Mouse (Mus musculus) heart, postnatal 36 days (tissue): ENCODE results near the gene Arhgap35. TPM values are rescaled to one million over a fixed set of nuclear protein-coding genes. Genes with fewer than 3 reads are reported as not detected.
"Not testable (repeated sequence)": the region's sequence is repeated elsewhere in the genome, so short reads cannot be mapped to it uniquely, and the experiment has no call there.

ENCODE experiments used
- DNase-seq, 2 experiments: peaks; one replicate each; pipeline ENCODE4 v3.0.0; 2021 to 2022
- intact Hi-C: fragments of 180-260 bp; cut with DNase I; formaldehyde crosslinking; loops from one replicate; pipeline ENCODE4 v1.15.1; 2025
- total RNA-seq, 2 experiments: library from RNA; stranded (reverse); gene quantifications; 2 replicates each; pipeline ENCODE4 v1.2.3; 2021

The Arhgap35 gene
- total RNA-seq, 2 experiments from 2014 or later, result 32.0 to 35.1 TPM

DNA sequence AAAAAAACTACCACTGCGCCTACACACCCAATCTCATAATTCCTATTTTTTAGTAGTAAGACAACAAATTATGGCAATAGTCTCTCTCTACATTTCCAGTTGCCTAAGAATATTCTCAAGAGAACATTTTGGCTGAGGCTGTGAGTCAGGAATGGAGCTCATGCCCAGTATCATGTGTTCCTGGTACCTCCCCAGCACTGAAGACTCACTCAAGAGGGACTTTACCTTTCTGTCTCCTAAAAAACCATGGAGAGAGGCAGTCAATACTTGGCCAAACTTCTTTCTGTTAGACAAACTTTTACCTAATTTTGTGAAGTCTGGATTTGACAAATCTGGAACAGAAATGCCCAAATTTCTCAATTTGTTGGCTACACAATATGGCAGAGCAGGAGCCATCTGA lies 6.7 kb downstream of the Arhgap35 start:
- no peak for DNase-seq

GRCm38 (mm10) chr7:16606808-16607207 lies 8.0 kb downstream of the Arhgap35 start:
- intact Hi-C loops, DNase-seq: not testable (repeated sequence)

More for the DNA sequence above, 6.7 kb downstream of the Arhgap35 start:
- intact Hi-C loops, result no loop called here

- no peak for DNase-seq
- intact Hi-C loops, result no loop called here
These were observed 10.7 kb downstream of the Arhgap35 start for GRCm38 (mm10) chr7:16604141-16604540.

DNA sequence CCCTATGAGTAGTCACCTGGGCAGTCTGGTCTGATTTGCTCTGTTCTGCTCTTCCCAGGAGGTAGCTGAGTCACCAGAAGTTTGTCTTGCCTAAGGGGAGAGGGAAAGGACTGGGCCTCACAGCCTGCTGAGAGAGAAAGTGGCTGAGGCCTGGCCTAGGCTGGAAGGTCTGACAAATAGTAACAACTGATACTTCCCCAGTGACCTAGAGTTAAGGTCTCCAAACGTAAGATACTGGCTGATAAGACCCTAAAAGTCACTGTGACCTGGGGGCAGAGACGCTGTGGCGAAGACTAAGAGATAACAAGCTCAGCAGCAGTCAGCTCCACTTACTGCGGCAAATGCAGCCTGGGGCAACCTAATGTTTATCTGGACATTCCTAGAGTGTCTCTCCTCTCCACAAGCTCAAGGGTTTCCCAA lies 13.1 kb downstream of the Arhgap35 start:
- intact Hi-C loops, result loop anchor here (2.0 kb wide), 1 partner anchor 17 kb away; no protein-coding TSS in a partner anchor
- DNase-seq, result no peak

DNA sequence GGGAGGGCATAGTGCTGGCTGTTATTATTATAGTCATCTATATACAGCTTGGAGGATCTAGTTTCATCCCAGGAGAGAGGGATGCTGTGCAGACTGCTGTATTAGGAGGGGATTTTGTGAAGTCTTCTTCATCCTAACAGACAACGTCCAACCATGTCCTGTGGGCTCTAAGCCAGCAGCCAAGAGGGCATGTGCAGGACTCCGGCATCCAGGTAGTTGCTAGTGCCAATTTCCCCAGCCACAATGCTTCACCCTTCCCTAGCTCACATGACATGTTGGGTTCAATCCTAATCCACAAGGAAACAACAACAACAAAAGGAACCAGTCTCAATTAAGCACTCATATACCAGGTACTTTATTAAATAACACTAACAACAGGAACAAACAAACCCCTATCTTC lies 15.8 kb downstream of the Arhgap35 start:
- no peak for DNase-seq
- intact Hi-C loops, result no loop called here

- intact Hi-C loops, result no loop called here
- DNase-seq, result no peak
These were observed 23.5 kb downstream of the Arhgap35 start for GRCm38 (mm10) chr7:16591292-16591691.

DNA sequence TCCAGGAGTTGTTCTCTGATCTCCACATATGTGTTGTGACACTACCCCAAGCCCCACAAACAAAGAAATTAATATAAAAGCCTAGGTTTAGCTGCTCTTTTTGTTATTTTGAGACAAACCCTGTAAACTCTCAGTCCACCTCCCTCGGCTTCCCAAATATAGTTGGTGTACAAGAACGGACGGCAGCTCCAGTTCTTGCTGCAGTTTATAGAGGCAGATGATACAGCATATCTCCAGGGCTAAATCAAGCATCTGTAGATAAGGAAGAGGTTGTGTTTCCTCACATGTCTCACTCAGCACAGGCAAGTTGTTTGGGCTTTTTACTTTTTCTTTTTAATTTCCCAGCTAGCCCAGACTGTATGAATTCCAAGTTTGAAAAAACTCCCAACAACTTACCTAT lies 27.1 kb downstream of the Arhgap35 start:
- intact Hi-C loops, result no loop called here
- no peak for DNase-seq

GRCm38 (mm10) chr7:16584384-16584783 lies 30.4 kb downstream of the Arhgap35 start:
- DNase-seq, result no peak
- intact Hi-C loops, result loop anchor here (2.0 kb wide), 1 partner anchor 18 kb away; no protein-coding TSS in a partner anchor

DNA sequence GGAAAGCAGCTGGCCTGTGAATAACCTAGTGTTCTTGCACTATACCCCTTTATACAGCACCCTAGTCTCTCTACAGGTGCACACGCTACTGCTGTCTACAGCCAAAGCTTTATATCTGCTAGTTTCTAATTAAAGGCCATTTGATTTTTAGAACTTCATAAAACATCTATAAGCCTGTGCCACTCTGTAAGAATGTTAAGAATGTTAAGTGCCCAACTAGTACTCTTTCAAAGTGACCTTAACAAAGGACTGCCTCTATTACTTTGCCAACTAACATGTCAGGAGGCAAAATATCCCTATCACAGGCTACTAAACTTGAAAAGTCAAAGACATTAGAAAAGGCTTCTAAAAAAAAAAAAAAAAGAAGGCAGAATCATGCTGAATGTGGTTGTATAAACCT lies 31.0 kb downstream of the Arhgap35 start:
- intact Hi-C loops, result loop anchor here (2.0 kb wide), 1 partner anchor 19 kb away; no protein-coding TSS in a partner anchor
- no peak for DNase-seq

- intact Hi-C loops, result no loop called here
- no peak for DNase-seq
These were observed 32.5 kb downstream of the Arhgap35 start for GRCm38 (mm10) chr7:16582299-16582698.

DNA sequence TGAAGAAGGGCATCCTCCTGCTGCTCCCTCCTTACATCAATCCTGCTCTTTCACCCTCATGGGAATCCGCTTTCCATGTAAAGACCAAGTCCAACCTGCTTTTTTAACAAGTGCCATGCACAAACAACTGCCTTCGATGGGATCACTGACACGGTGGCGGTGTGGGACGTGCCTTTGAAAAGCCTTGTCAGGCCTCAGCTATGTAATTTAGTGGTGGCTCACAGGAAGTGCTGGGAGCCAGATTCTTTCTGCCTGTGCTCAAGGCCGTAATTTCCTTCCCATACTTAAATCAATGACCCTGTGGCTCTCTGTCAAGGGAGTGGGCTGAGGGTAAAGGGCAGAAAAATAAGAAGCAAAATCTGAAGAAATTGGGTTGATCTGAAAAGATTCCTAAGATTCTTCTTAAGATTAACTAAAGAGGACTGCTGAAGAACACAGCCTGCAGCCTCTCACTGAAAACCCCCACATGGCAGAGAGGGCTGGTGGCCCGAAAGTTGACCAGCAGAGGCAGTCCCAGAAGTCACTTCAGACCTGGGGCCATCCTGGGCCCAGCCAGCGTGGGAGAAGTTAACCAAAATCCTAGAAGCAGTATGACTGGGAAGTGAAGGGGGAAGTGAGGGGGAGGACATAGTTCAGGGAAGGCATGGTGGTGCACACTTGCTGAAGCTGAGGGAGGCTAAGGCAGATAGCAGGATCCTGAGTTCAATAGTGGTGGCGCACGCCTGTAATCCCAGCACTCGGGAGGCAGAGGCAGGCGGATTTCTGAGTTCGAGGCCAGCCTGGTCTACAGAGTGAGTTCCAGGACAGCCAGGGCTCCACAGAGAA lies 33.3 kb downstream of the Arhgap35 start:
- DNase-seq, result no peak
- intact Hi-C loops, result no loop called here

GRCm38 (mm10) chr7:16576719-16577118 lies 38.1 kb downstream of the Arhgap35 start:
- intact Hi-C loops, result no loop called here
- no peak for DNase-seq

DNA sequence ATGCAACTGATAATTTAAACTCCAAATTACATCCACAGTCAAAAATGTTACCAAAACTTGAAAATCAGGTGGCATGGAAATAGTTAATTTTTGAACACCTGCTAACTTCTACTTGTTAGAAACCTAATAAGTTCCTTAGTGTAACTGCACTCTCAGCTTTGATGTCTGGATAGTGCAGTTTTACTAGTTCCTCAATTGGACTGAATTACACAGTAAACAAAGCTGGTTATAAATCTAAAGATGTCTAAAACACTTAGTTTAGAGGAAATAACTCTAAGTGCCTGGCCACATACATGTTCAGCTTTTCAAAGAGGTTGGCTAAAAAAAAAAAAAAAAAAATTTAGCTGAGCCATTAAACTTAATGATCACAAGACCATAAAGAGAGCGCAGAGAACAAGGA lies 43.6 kb downstream of the Arhgap35 start:
- intact Hi-C loops, result loop anchor here (5.0 kb wide), 1 partner anchor 41 kb away; the partner anchor contains the start of gene Arhgap35
- DNase-seq, result no peak

DNA sequence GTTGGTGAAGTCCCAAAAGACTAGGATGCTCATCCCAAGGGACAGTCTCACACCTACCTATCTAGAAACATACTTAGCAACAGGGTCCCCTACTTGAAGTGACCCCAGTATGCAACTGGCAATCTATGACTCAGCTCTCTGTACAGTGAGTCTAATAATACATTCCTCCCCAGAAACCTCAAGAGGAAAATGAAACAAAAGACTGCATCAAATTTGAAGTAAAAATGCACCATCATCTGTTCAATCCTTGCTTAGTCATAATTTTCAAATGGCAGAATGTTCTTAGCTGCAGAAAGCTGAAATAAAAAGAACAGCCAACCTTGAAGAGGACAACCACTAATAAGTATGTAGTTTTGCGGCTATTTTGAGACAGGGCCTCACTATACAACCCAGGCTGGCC lies 44.1 kb downstream of the Arhgap35 start:
- no peak for DNase-seq
- intact Hi-C loops, result loop anchor here (5.0 kb wide), 1 partner anchor 42 kb away; the partner anchor contains the start of gene Arhgap35

- no peak for DNase-seq
- intact Hi-C loops, result no loop called here
These were observed 50.3 kb downstream of the Arhgap35 start for GRCm38 (mm10) chr7:16564491-16564890.

GRCm38 (mm10) chr7:16557783-16558538 lies 56.8 kb downstream of the Arhgap35 start:
- no peak for DNase-seq
- intact Hi-C loops, result no loop called here

DNA sequence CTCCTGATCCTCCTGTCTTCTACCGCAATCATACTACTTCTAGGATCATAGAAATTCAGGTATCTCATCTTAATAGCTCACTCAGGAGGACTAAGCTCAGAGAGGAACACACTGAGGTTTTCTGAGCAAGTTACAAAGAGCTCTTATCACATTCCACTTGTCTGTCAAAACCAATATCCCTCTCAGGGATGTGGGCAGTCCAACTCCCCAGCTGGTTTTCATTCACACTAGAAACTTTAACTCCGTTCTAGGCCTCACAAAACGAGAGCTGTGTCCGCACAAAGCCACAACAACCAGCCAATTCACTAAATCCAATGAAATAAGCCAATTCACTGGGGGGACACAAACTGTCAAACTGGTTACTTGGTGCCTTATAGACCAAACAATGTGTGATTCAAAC lies 57.5 kb downstream of the Arhgap35 start:
- intact Hi-C loops, result no loop called here

DNA sequence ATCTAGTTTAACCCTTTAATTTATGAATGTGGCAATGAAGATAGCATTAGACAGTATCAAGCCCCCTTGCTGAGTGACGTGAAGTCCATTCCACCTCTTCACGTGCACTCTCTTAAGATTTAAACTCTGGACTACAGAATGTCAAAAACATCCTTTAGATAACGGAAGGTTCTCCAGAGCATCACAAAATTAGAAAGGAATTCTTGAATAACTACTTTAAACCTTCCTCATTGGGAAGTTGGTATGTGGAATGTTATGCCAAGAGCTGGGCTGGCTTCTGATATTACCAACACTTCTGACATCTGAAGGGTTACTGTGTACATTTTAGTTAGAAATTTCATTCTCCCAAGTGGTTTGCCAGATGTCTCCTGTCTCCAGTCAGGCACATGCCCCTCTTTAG lies 60.6 kb downstream of the Arhgap35 start:
- DNase-seq, result no peak
- intact Hi-C loops, result no loop called here

More for the DNA sequence above, 57.5 kb downstream of the Arhgap35 start:
- DNase-seq, result no peak

DNA sequence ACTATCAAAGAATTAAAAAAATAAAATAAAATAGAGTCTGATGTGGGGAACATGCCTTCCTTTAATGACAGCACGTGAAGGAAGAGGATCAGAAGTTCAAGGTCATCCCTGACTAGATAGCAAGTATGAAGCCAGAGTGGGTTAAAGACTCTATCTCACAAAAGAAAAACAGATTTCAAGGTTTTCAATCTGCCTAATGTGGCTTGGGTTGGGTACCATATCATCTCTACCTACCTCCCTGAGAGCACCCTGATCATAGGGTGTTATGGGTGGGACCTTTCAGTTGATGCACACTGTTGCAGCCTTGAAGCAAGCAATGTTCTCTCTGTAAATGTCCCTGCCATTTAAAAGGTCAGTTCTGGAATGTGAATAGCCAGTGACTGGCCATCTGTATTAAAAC lies 63.2 kb downstream of the Arhgap35 start:
- intact Hi-C loops, result no loop called here
- no peak for DNase-seq

- intact Hi-C loops, result no loop called here
- DNase-seq, result no peak
These were observed 65.5 kb downstream of the Arhgap35 start for GRCm38 (mm10) chr7:16549299-16549698.

DNA sequence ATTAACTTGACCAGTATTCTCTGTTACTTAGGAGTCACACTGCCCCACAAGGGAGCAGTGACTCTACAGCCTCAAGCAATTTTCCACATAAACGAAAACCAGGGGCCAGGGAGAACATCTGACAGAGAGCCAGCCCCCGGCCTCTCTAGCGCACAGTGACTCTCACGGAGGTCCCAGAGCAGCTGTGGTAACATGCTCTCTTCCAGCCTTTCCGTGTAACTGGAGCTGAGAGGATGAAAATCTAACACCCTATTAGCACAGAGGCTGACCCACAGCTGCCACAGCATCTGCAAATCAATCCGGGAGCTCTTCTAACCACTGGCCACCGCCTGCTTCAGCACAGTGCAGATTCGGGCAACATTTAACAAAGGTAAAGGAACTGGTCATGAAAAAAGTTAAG lies 70.0 kb downstream of the Arhgap35 start:
- intact Hi-C loops, result no loop called here
- DNase-seq, result no peak
